Mouse (Mus musculus) liver, postnatal 0 days (tissue): Measurements from ENCODE around the gene Cdc40. TPM values are rescaled to one million over a fixed set of nuclear protein-coding genes. Genes with fewer than 3 reads are reported as not detected.

Experiments
- ATAC-seq: fragments of 200-750 bp; cut with Nextera tagmentation; 2 replicates; pipeline ENCODE4 v1.8.0; 2017; ENCODE audit warnings: mild to moderate bottlenecking, moderate library complexity
- DNase-seq: peaks from one replicate; pipeline ENCODE4 v3.0.0-alpha.2; 2016
- H3K27ac ChIP-seq: fragments of 300-500 bp; sonication (generic); 2 replicates; pipeline ENCODE4 v1.5.1; 2014; ENCODE audit warnings: antibody characterized with exemption, moderate library complexity, mild to moderate bottlenecking, low read depth
- H3K27me3 ChIP-seq: fragments of 300-500 bp; sonication (generic); 2 replicates; pipeline ENCODE4 v1.6.1; 2014; ENCODE audit warnings: low read length, control low read depth, mixed read lengths; ENCODE audit not compliant: insufficient read depth
- H3K36me3 ChIP-seq: fragments of 300-500 bp; sonication (generic); replicated peaks from 2 replicates; pipeline ENCODE4 v1.6.1; 2014; ENCODE audit warnings: mild to moderate bottlenecking, control low read depth, low read length, moderate library complexity, mixed read lengths; ENCODE audit not compliant: insufficient read depth
- H3K4me1 ChIP-seq: fragments of 300-500 bp; sonication (generic); 2 replicates; pipeline ENCODE4 v1.6.1; 2014; ENCODE audit warnings: antibody characterized with exemption, mild to moderate bottlenecking, control low read depth; ENCODE audit not compliant: insufficient read depth
- H3K4me2 ChIP-seq: fragments of 300-500 bp; sonication (generic); 2 replicates; pipeline ENCODE4 v1.6.1; 2014; ENCODE audit warnings: low read depth, mild to moderate bottlenecking, low read length, moderate library complexity, mixed read lengths
- H3K4me3 ChIP-seq: fragments of 300-500 bp; sonication (generic); 2 replicates; pipeline ENCODE4 v1.5.1; 2014; ENCODE audit warnings: low read depth, low read length
- H3K9ac ChIP-seq: fragments of 300-500 bp; sonication (generic); replicated peaks from 2 replicates; pipeline ENCODE4 v1.6.1; 2014; ENCODE audit warnings: mild to moderate bottlenecking, moderate library complexity
- H3K9me3 ChIP-seq: fragments of 300-500 bp; sonication (generic); 2 replicates; pipeline ENCODE4 v1.6.1; 2016; ENCODE audit warnings: mild to moderate bottlenecking, control low read depth, low read length, mixed read lengths
- CTCF ChIP-seq: sonication (generic); IDR thresholded peaks from 2 replicates; pipeline ENCODE4 v1.5.1; 2016; ENCODE audit warnings: antibody characterized with exemption, low read depth
- EP300 ChIP-seq: IDR thresholded peaks from 2 replicates; pipeline ENCODE4 v1.6.1; 2016; ENCODE audit warnings: antibody characterized with exemption, low read depth, mild to moderate bottlenecking
- WGBS: fragments of 180-500 bp; shearing (Covaris S2); extraction: QIAGEN DNeasy Blood & Tissue Kit; methylation state at CpG from one replicate; pipeline ENCODE4 v1.1.7; 2014; ENCODE audit not compliant: insufficient replicate concordance; 5-methylcytosine and 5-hydroxymethylcytosine counted together
- polyA plus RNA-seq: library from polyadenylated mRNA; unstranded; fragments of >200 nt; fragmentation: Nextera tagmentation; extraction: Ambion mirVana; gene quantifications from 2 replicates; pipeline ENCODE4 v1.2.1, GENCODE M21; 2015

The Cdc40 gene
- polyA plus RNA-seq, 1 experiment from 2014 or later, result 10.3 TPM

GRCm38 (mm10) chr10:40806221-40806620, 76.9 kb downstream of the Cdc40 start:
- H3K36me3 ChIP-seq, result no peaks in the 10 kb centered on the region
- H3K27me3 ChIP-seq, result no peaks in the 10 kb centered on the region
- TF ChIP-seq CTCF (no peak), EP300 (no peak)
- no peak for ATAC-seq
- DNase-seq, result no peak
- H3K4me2 ChIP-seq, result no peak overlapping the region
- WGBS, result 73% methylated on average over 4 of the region's 4 CpGs
- H3K9me3 ChIP-seq, result no peaks in the 10 kb centered on the region
- no peaks in the 10 kb centered on the region for H3K4me1 ChIP-seq
- H3K27ac ChIP-seq, result no peak overlapping the region
- no peak overlapping the region for H3K9ac ChIP-seq
- H3K4me3 ChIP-seq, result no peak overlapping the region

GRCm38 (mm10) chr10:40805221-40805620, 77.9 kb downstream of the Cdc40 start:
- DNase-seq, result no peak
- Histone ChIP-seq H3K4me1 (no peaks in the 10 kb centered on the region), H3K4me2 (no peak overlapping the region), H3K9ac (no peak overlapping the region), H3K27ac (no peak overlapping the region), H3K27me3 (no peaks in the 10 kb centered on the region), H3K36me3 (no peaks in the 10 kb centered on the region), H3K9me3 (no peaks in the 10 kb centered on the region), H3K4me3 (no peak overlapping the region)
- TF ChIP-seq CTCF, result no peak
- no peak for TF ChIP-seq EP300
- no peak for ATAC-seq
- 67% methylated on average over 1 of the region's 1 CpGs for WGBS

DNA sequence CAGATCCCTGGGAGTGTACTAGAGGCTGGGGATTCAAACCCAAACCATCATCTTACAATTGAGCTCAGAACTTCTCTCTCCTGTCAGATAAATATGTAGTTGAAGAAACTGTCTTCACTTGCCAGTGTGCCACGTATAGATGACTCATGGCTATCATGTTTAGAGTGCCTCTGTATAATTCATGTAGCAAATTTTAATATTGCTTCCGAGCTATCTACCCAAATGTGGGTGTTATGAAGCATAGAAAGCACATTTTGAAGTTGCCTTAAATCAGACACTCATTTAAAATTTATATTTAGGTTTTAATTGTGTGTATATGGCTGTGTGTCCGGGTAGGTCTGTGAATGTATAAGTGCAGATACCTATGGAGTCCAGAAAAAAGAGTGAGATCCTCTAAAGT, 91.0 kb downstream of the Cdc40 start:
- Histone ChIP-seq H3K9ac (no peak overlapping the region), H3K27me3 (no peaks in the 10 kb centered on the region), H3K9me3 (no peaks in the 10 kb centered on the region), H3K4me1 (no peaks in the 10 kb centered on the region), H3K36me3 (no peaks in the 10 kb centered on the region), H3K27ac (no peak overlapping the region), H3K4me2 (no peak overlapping the region), H3K4me3 (no peak overlapping the region)
- no peak for TF ChIP-seq EP300
- no peak for TF ChIP-seq CTCF
- no peak for DNase-seq
- WGBS, result 74% methylated on average over 3 of the region's 3 CpGs
- ATAC-seq, result no peak

DNA sequence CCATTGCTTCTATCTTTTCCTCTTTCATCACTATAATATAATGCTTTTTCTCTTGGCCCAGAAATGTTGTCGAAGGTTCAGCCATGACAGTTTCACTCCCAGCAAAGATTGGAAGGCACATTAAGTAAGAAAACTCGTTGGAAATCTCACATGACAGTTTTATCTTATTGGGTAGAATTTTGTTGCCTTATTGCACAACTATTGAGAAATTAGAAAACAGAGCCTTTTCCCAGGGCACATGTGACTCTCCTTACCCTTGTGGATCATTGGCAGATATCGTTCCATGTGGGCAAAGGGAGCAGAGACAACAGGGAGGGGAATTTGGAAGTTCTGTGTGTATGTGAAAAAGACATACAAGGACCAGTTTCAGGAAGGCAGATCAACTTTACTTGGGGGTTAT, 92.7 kb downstream of the Cdc40 start:
- no peaks in the 10 kb centered on the region for H3K36me3 ChIP-seq
- no peaks in the 10 kb centered on the region for H3K4me1 ChIP-seq
- no peak overlapping the region for H3K9ac ChIP-seq
- WGBS, result 62% methylated on average over 3 of the region's 3 CpGs
- H3K9me3 ChIP-seq, result no peaks in the 10 kb centered on the region
- ATAC-seq (no peak), DNase-seq (no peak)
- H3K4me3 ChIP-seq, result no peak overlapping the region
- no peak for TF ChIP-seq CTCF
- TF ChIP-seq EP300, result no peak
- H3K27ac ChIP-seq, result no peak overlapping the region
- H3K4me2 ChIP-seq, result no peak overlapping the region
- no peaks in the 10 kb centered on the region for H3K27me3 ChIP-seq

Other genes starting within 250 kb of the Cdc40 start
- gene Mettl24, start 200.0 kb downstream of the Cdc40 start, polyA plus RNA-seq, result 0.30 and 0.45 TPM in 2 replicates
- gene Wasf1, start 164 bp upstream of the Cdc40 start, polyA plus RNA-seq, result 0.59 and 0.61 TPM in 2 replicates
- not detected in 2 replicates for gene Gpr6, start 189.0 kb upstream of the Cdc40 start, polyA plus RNA-seq